Mouse (Mus musculus): ENCODE data around the gene Zfp423. TPM values are rescaled to one million over a fixed set of nuclear protein-coding genes. Genes with fewer than 3 reads are reported as not detected.

The Zfp423 gene
- polyA plus RNA-seq, 1 experiment = not detected

GRCm38 (mm10) chr8:87823172-87823571 lies 136.2 kb downstream of the Zfp423 start:
- H3K4me3 ChIP-seq (replicated peaks) = no peak overlapping the region
- TF ChIP-seq GATA1 (IDR thresholded peaks at IDR 0.05; ENCODE audit: low read length) (no peak), TAL1 (IDR thresholded peaks at IDR 0.05; ENCODE audit: low read length) (no peak)
- no peaks in the 10 kb centered on the region for H3K4me1 ChIP-seq (ENCODE audit: control insufficient read depth)
- no peaks in the 10 kb centered on the region for H3K27me3 ChIP-seq (ENCODE audit: control insufficient read depth)
- no peaks in the 10 kb centered on the region for H3K36me3 ChIP-seq (ENCODE audit: control insufficient read depth)
- H3K9me3 ChIP-seq (ENCODE audit: control insufficient read depth, low read length) = 0 out of 2 replicates have a peak, but pooled peaks cover 2% of the 10 kb centered on the region

- no peaks in the 10 kb centered on the region for H3K4me1 ChIP-seq (ENCODE audit: control insufficient read depth)
- no peaks in the 10 kb centered on the region for H3K27me3 ChIP-seq (ENCODE audit: control insufficient read depth)
- no peak overlapping the region for H3K4me3 ChIP-seq (replicated peaks)
- TF ChIP-seq TAL1 (IDR thresholded peaks at IDR 0.05; ENCODE audit: low read length) = no peak
- no peak for TF ChIP-seq GATA1 (IDR thresholded peaks at IDR 0.05; ENCODE audit: low read length)
- no peaks in the 10 kb centered on the region for H3K36me3 ChIP-seq (ENCODE audit: control insufficient read depth)
- H3K9me3 ChIP-seq (ENCODE audit: control insufficient read depth, low read length) = 0 out of 2 replicates have a peak, but pooled peaks cover 2% of the 10 kb centered on the region
Observed at GRCm38 (mm10) chr8:87822690-87823089, 136.7 kb downstream of the Zfp423 start.

- Histone ChIP-seq H3K36me3 (ENCODE audit: control insufficient read depth) (no peaks in the 10 kb centered on the region), H3K4me3 (replicated peaks) (no peak overlapping the region), H3K9me3 (ENCODE audit: control insufficient read depth, low read length) (0 out of 2 replicates have a peak, but pooled peaks cover 2% of the 10 kb centered on the region), H3K4me1 (ENCODE audit: control insufficient read depth) (no peaks in the 10 kb centered on the region), H3K27me3 (ENCODE audit: control insufficient read depth) (no peaks in the 10 kb centered on the region)
- no peak for TF ChIP-seq GATA1 (IDR thresholded peaks at IDR 0.05; ENCODE audit: low read length)
- no peak for TF ChIP-seq TAL1 (IDR thresholded peaks at IDR 0.05; ENCODE audit: low read length)
Observed at GRCm38 (mm10) chr8:87822175-87822574, 137.2 kb downstream of the Zfp423 start.

GRCm38 (mm10) chr8:87821655-87822054 lies 137.7 kb downstream of the Zfp423 start:
- no peak for TF ChIP-seq GATA1 (IDR thresholded peaks at IDR 0.05; ENCODE audit: low read length)
- no peak for TF ChIP-seq TAL1 (IDR thresholded peaks at IDR 0.05; ENCODE audit: low read length)
- Histone ChIP-seq H3K9me3 (ENCODE audit: control insufficient read depth, low read length) (0 out of 2 replicates have a peak, but pooled peaks cover 2% of the 10 kb centered on the region), H3K36me3 (ENCODE audit: control insufficient read depth) (no peaks in the 10 kb centered on the region), H3K4me1 (ENCODE audit: control insufficient read depth) (no peaks in the 10 kb centered on the region), H3K27me3 (ENCODE audit: control insufficient read depth) (no peaks in the 10 kb centered on the region), H3K4me3 (replicated peaks) (no peak overlapping the region)

GRCm38 (mm10) chr8:87819263-87819662 lies 140.1 kb downstream of the Zfp423 start:
- H3K4me3 ChIP-seq (replicated peaks) = no peak overlapping the region
- TF ChIP-seq GATA1 (IDR thresholded peaks at IDR 0.05; ENCODE audit: low read length) (no peak), TAL1 (IDR thresholded peaks at IDR 0.05; ENCODE audit: low read length) (no peak)
- no peaks in the 10 kb centered on the region for H3K4me1 ChIP-seq (ENCODE audit: control insufficient read depth)
- H3K36me3 ChIP-seq (ENCODE audit: control insufficient read depth) = no peaks in the 10 kb centered on the region
- H3K9me3 ChIP-seq (ENCODE audit: control insufficient read depth, low read length) = peaks cover 5% of the 10 kb centered on the region; the same call in 1 of the 2 replicates
- no peaks in the 10 kb centered on the region for H3K27me3 ChIP-seq (ENCODE audit: control insufficient read depth)

- Histone ChIP-seq H3K36me3 (ENCODE audit: control insufficient read depth) (no peaks in the 10 kb centered on the region), H3K4me3 (replicated peaks) (no peak overlapping the region), H3K9me3 (ENCODE audit: control insufficient read depth, low read length) (peaks cover 5% of the 10 kb centered on the region; the same call in 1 of the 2 replicates), H3K27me3 (ENCODE audit: control insufficient read depth) (no peaks in the 10 kb centered on the region), H3K4me1 (ENCODE audit: control insufficient read depth) (no peaks in the 10 kb centered on the region)
- TF ChIP-seq TAL1 (IDR thresholded peaks at IDR 0.05; ENCODE audit: low read length) (no peak), GATA1 (IDR thresholded peaks at IDR 0.05; ENCODE audit: low read length) (no peak)
Observed at GRCm38 (mm10) chr8:87818506-87818905, 140.9 kb downstream of the Zfp423 start.

GRCm38 (mm10) chr8:87816141-87816540 lies 143.3 kb downstream of the Zfp423 start:
- no peaks in the 10 kb centered on the region for H3K36me3 ChIP-seq (ENCODE audit: control insufficient read depth)
- no peak overlapping the region for H3K4me3 ChIP-seq (replicated peaks)
- H3K27me3 ChIP-seq (ENCODE audit: control insufficient read depth) = no peaks in the 10 kb centered on the region
- TF ChIP-seq GATA1 (IDR thresholded peaks at IDR 0.05; ENCODE audit: low read length) (no peak), TAL1 (IDR thresholded peaks at IDR 0.05; ENCODE audit: low read length) (no peak)
- H3K4me1 ChIP-seq (ENCODE audit: control insufficient read depth) = no peaks in the 10 kb centered on the region
- H3K9me3 ChIP-seq (ENCODE audit: control insufficient read depth, low read length) = peaks cover 5% of the 10 kb centered on the region; the same call in 1 of the 2 replicates

GRCm38 (mm10) chr8:87812661-87813060 lies 146.7 kb downstream of the Zfp423 start:
- no peaks in the 10 kb centered on the region for H3K36me3 ChIP-seq (ENCODE audit: control insufficient read depth)
- TF ChIP-seq GATA1 (IDR thresholded peaks at IDR 0.05; ENCODE audit: low read length) (no peak), TAL1 (IDR thresholded peaks at IDR 0.05; ENCODE audit: low read length) (no peak)
- peaks cover 4% of the 10 kb centered on the region; the same call in 1 of the 2 replicates for H3K9me3 ChIP-seq (ENCODE audit: control insufficient read depth, low read length)
- H3K27me3 ChIP-seq (ENCODE audit: control insufficient read depth) = no peaks in the 10 kb centered on the region
- no peak overlapping the region for H3K4me3 ChIP-seq (replicated peaks)
- H3K4me1 ChIP-seq (ENCODE audit: control insufficient read depth) = no peaks in the 10 kb centered on the region

- H3K9me3 ChIP-seq (ENCODE audit: control insufficient read depth, low read length) = peaks cover 4% of the 10 kb centered on the region; the same call in 1 of the 2 replicates
- no peaks in the 10 kb centered on the region for H3K36me3 ChIP-seq (ENCODE audit: control insufficient read depth)
- no peak for TF ChIP-seq TAL1 (IDR thresholded peaks at IDR 0.05; ENCODE audit: low read length)
- no peak for TF ChIP-seq GATA1 (IDR thresholded peaks at IDR 0.05; ENCODE audit: low read length)
- no peaks in the 10 kb centered on the region for H3K27me3 ChIP-seq (ENCODE audit: control insufficient read depth)
- H3K4me3 ChIP-seq (replicated peaks) = no peak overlapping the region
- no peaks in the 10 kb centered on the region for H3K4me1 ChIP-seq (ENCODE audit: control insufficient read depth)
Observed at GRCm38 (mm10) chr8:87812069-87812449, 147.3 kb downstream of the Zfp423 start.
